Mouse (Mus musculus) forebrain, embryonic 14.5 days (tissue): ENCODE data around the gene Ccdc28b. TPM values are rescaled to one million over a fixed set of nuclear protein-coding genes. Genes with fewer than 3 reads are reported as not detected.

Experiments used
- ATAC-seq: fragments of 200-750 bp; cut with Nextera tagmentation; 2 replicates; pipeline ENCODE4 v1.8.0; 2017; ENCODE audit warnings: mild to moderate bottlenecking, moderate library complexity
- DNase-seq: peaks from one replicate; pipeline ENCODE4 v3.0.0-alpha.2; 2015; ENCODE audit warnings: low spot score
- H3K27ac ChIP-seq: fragments of 300-500 bp; sonication (generic); 2 replicates; pipeline ENCODE4 v1.5.1; 2014; ENCODE audit warnings: low read depth, mild to moderate bottlenecking, control low read depth, low read length, moderate library complexity
- H3K27me3 ChIP-seq: fragments of 300-500 bp; sonication (generic); replicated peaks from 2 replicates; pipeline ENCODE4 v1.6.1; 2014; ENCODE audit warnings: low read length, control low read depth, mixed read lengths; ENCODE audit not compliant: control insufficient read depth, insufficient read depth
- H3K36me3 ChIP-seq: fragments of 300-500 bp; sonication (generic); 2 replicates; pipeline ENCODE4 v1.6.1; 2014; ENCODE audit warnings: low read length, control low read depth; ENCODE audit not compliant: control insufficient read depth, insufficient read depth
- H3K4me1 ChIP-seq: fragments of 300-500 bp; sonication (generic); 2 replicates; pipeline ENCODE4 v1.6.1; 2014; ENCODE audit warnings: antibody characterized with exemption, low read length, control low read depth; ENCODE audit not compliant: control insufficient read depth, insufficient read depth
- H3K4me2 ChIP-seq: fragments of 300-500 bp; sonication (generic); 2 replicates; pipeline ENCODE4 v1.6.1; 2014; ENCODE audit warnings: mild to moderate bottlenecking, control low read depth, low read length
- H3K4me3 ChIP-seq: fragments of 300-500 bp; sonication (generic); 2 replicates; pipeline ENCODE4 v1.5.1; 2014; ENCODE audit warnings: low read depth, low read length, control low read depth
- H3K9ac ChIP-seq: fragments of 300-500 bp; sonication (generic); 2 replicates; pipeline ENCODE4 v1.6.1; 2014; ENCODE audit warnings: mild to moderate bottlenecking, low read length, control low read depth, moderate library complexity
- H3K9me3 ChIP-seq: fragments of 300-500 bp; sonication (generic); replicated peaks from 2 replicates; pipeline ENCODE4 v1.6.1; 2016; ENCODE audit warnings: low read length, control low read depth, mixed read lengths; ENCODE audit not compliant: control insufficient read depth
- WGBS: fragments of 180-500 bp; shearing (Covaris S2); extraction: QIAGEN DNeasy Blood & Tissue Kit; methylation state at CpG from one replicate; pipeline ENCODE4 v1.1.7; 2014; 5-methylcytosine and 5-hydroxymethylcytosine counted together
- polyA plus RNA-seq: library from polyadenylated mRNA; unstranded; fragments of >200 nt; fragmentation: Nextera tagmentation; extraction: Ambion mirVana; gene quantifications from 2 replicates; pipeline ENCODE4 v1.2.1, GENCODE M21; 2014

Ccdc28b gene
- polyA plus RNA-seq, 1 experiment from 2014 or later: 112 TPM

- peaks cover 24% of the 10 kb centered on the region for H3K4me1 ChIP-seq
- H3K4me3 ChIP-seq: no peak overlapping the region
- ATAC-seq (no peak), DNase-seq (no peak)
- no peak overlapping the region for H3K4me2 ChIP-seq
- no peak overlapping the region for H3K9ac ChIP-seq
- H3K36me3 ChIP-seq: peaks cover 52% of the 10 kb centered on the region
- no peaks in the 10 kb centered on the region for H3K9me3 ChIP-seq
- no peaks in the 10 kb centered on the region for H3K27me3 ChIP-seq
- WGBS: 66% methylated on average over 6 of the region's 6 CpGs
- no peak overlapping the region for H3K27ac ChIP-seq
Measured at GRCm38 (mm10) chr4:129626035-129626434, 2.3 kb upstream of the Ccdc28b start.

GRCm38 (mm10) chr4:129625496-129625895, 1.7 kb upstream of the Ccdc28b start:
- Histone ChIP-seq H3K27me3 (no peaks in the 10 kb centered on the region), H3K9me3 (no peaks in the 10 kb centered on the region), H3K9ac (peak overlapping the region; percentile 78), H3K36me3 (peaks cover 52% of the 10 kb centered on the region), H3K4me2 (peak overlapping the region; percentile 70), H3K4me1 (peaks cover 24% of the 10 kb centered on the region), H3K27ac (peak overlapping the region; percentile 86), H3K4me3 (no peak overlapping the region)
- ATAC-seq: no peak
- 37% methylated on average over 4 of the region's 4 CpGs for WGBS
- DNase-seq: no peak

- peak overlapping the region; percentile 48 for H3K4me3 ChIP-seq
- H3K36me3 ChIP-seq: peaks cover 49% of the 10 kb centered on the region
- peak overlapping the region; percentile 70 for H3K4me2 ChIP-seq
- H3K4me1 ChIP-seq: peaks cover 24% of the 10 kb centered on the region
- no peaks in the 10 kb centered on the region for H3K9me3 ChIP-seq
- ATAC-seq: 0 out of 2 replicates have a peak, but pooled peaks have one; percentile 4
- peak overlapping the region; percentile 78 for H3K9ac ChIP-seq
- no peaks in the 10 kb centered on the region for H3K27me3 ChIP-seq
- peak; percentile 77 for DNase-seq
- under 1% methylated on average over 6 of the region's 6 CpGs for WGBS
- H3K27ac ChIP-seq: peak overlapping the region; percentile 86
Measured at GRCm38 (mm10) chr4:129625029-129625370, 1.3 kb upstream of the Ccdc28b start.

GRCm38 (mm10) chr4:129624281-129625028, 708 bp upstream of the Ccdc28b start:
- H3K9ac ChIP-seq: peak overlapping the region; percentile 78
- H3K4me2 ChIP-seq: peak overlapping the region; percentile 70
- ATAC-seq (peak; percentile 95), DNase-seq (peak; percentile 95)
- peak overlapping the region; percentile 86 for H3K27ac ChIP-seq
- peaks cover 46% of the 10 kb centered on the region for H3K36me3 ChIP-seq
- 2% methylated on average over 18 of the region's 18 CpGs for WGBS
- H3K4me1 ChIP-seq: peaks cover 24% of the 10 kb centered on the region
- H3K9me3 ChIP-seq: no peaks in the 10 kb centered on the region
- no peaks in the 10 kb centered on the region for H3K27me3 ChIP-seq
- peak overlapping the region; percentile 48 for H3K4me3 ChIP-seq

- Histone ChIP-seq H3K4me1 (peaks cover 28% of the 10 kb centered on the region), H3K4me3 (peak overlapping the region; percentile 48), H3K4me2 (peak overlapping the region; percentile 70), H3K36me3 (peaks cover 31% of the 10 kb centered on the region), H3K9ac (peak overlapping the region; percentile 78), H3K9me3 (no peaks in the 10 kb centered on the region), H3K27ac (peak overlapping the region; percentile 86), H3K27me3 (no peaks in the 10 kb centered on the region)
- WGBS: 24% methylated on average over 8 of the region's 8 CpGs
- DNase-seq: no peak
- no peak for ATAC-seq
Measured at GRCm38 (mm10) chr4:129622803-129623535, 778 bp downstream of the Ccdc28b start.

GRCm38 (mm10) chr4:129622120-129622802, 1.5 kb downstream of the Ccdc28b start:
- Histone ChIP-seq H3K27ac (0 out of 2 replicates have a peak overlapping the region, but pooled peaks have one; percentile 17), H3K27me3 (no peaks in the 10 kb centered on the region), H3K4me2 (peak overlapping the region; percentile 70), H3K9ac (peak overlapping the region; percentile 78), H3K36me3 (peaks cover 24% of the 10 kb centered on the region), H3K4me1 (peaks cover 28% of the 10 kb centered on the region), H3K9me3 (no peaks in the 10 kb centered on the region), H3K4me3 (peak overlapping the region; percentile 48; the same call in 1 of the 2 replicates)
- ATAC-seq (no peak), DNase-seq (no peak)
- WGBS: 78% methylated on average over 11 of the region's 11 CpGs

GRCm38 (mm10) chr4:129621283-129621841, 2.4 kb downstream of the Ccdc28b start:
- Histone ChIP-seq H3K4me1 (peaks cover 28% of the 10 kb centered on the region), H3K9ac (no peak overlapping the region), H3K9me3 (no peaks in the 10 kb centered on the region), H3K27me3 (no peaks in the 10 kb centered on the region), H3K27ac (no peak overlapping the region), H3K4me3 (no peak overlapping the region), H3K36me3 (peaks cover 23% of the 10 kb centered on the region), H3K4me2 (no peak overlapping the region)
- ATAC-seq (no peak), DNase-seq (no peak)
- WGBS: 93% methylated on average over 8 of the region's 8 CpGs

- peaks cover 28% of the 10 kb centered on the region for H3K4me1 ChIP-seq
- 89% methylated on average over 11 of the region's 11 CpGs for WGBS
- no peak for ATAC-seq
- DNase-seq: no peak
- no peak overlapping the region for H3K4me2 ChIP-seq
- H3K27me3 ChIP-seq: no peaks in the 10 kb centered on the region
- no peaks in the 10 kb centered on the region for H3K9me3 ChIP-seq
- no peak overlapping the region for H3K4me3 ChIP-seq
- no peak overlapping the region for H3K27ac ChIP-seq
- H3K36me3 ChIP-seq: peaks cover 17% of the 10 kb centered on the region; the same call in 1 of the 2 replicates
- H3K9ac ChIP-seq: no peak overlapping the region
Measured at GRCm38 (mm10) chr4:129620419-129621282, 3.1 kb downstream of the Ccdc28b start.
